Mouse (Mus musculus) fat pad, adult 2 months (tissue): Measurements from ENCODE around the gene Cdc5l.
"Not testable (repeated sequence)": the region's sequence is repeated elsewhere in the genome, so short reads cannot be mapped to it uniquely, and the experiment has no call there.

ENCODE experiments used
- DNase-seq: peaks from one replicate; pipeline ENCODE4 v3.0.0-alpha.2; 2011; ENCODE audit warnings: low read depth, low spot score; ENCODE audit errors: extremely low read depth

Cdc5l gene

GRCm38 (mm10) chr17:45447063-45447462 is 13.5 kb upstream of the Cdc5l start:
- no peak for DNase-seq

GRCm38 (mm10) chr17:45445923-45446322 is 12.4 kb upstream of the Cdc5l start:
- DNase-seq = no peak

GRCm38 (mm10) chr17:45434262-45434590 is 689 bp upstream of the Cdc5l start:
- DNase-seq = no peak

- DNase-seq = no peak
These were observed 685 bp downstream of the Cdc5l start for GRCm38 (mm10) chr17:45432706-45433398.

GRCm38 (mm10) chr17:45432007-45432406 is 1.5 kb downstream of the Cdc5l start:
- DNase-seq = no peak

- no peak for DNase-seq
These were observed 16.1 kb downstream of the Cdc5l start for GRCm38 (mm10) chr17:45417387-45417786.

GRCm38 (mm10) chr17:45411617-45412016 is 21.9 kb downstream of the Cdc5l start:
- DNase-seq = not testable (repeated sequence)

- no peak for DNase-seq
These were observed 24.8 kb downstream of the Cdc5l start for GRCm38 (mm10) chr17:45408719-45409118.

- DNase-seq = no peak
These were observed 27.3 kb downstream of the Cdc5l start for GRCm38 (mm10) chr17:45406281-45406680.

GRCm38 (mm10) chr17:45403207-45403606 is 30.3 kb downstream of the Cdc5l start:
- DNase-seq = no peak

- DNase-seq = no peak
These were observed 30.9 kb downstream of the Cdc5l start for GRCm38 (mm10) chr17:45402601-45403000.

- no peak for DNase-seq
These were observed 31.4 kb downstream of the Cdc5l start for GRCm38 (mm10) chr17:45402126-45402525.

GRCm38 (mm10) chr17:45401126-45401905 is 32.2 kb downstream of the Cdc5l start:
- DNase-seq = no peak

- DNase-seq = no peak
These were observed 35.5 kb downstream of the Cdc5l start for GRCm38 (mm10) chr17:45398021-45398420.

GRCm38 (mm10) chr17:45397541-45397940 is 36.0 kb downstream of the Cdc5l start:
- no peak for DNase-seq

GRCm38 (mm10) chr17:45394612-45395011 is 38.9 kb downstream of the Cdc5l start:
- DNase-seq = no peak

GRCm38 (mm10) chr17:45393765-45394164 is 39.8 kb downstream of the Cdc5l start:
- no peak for DNase-seq

- no peak for DNase-seq
These were observed 43.6 kb downstream of the Cdc5l start for GRCm38 (mm10) chr17:45389896-45390295.

GRCm38 (mm10) chr17:45386986-45387385 is 46.6 kb downstream of the Cdc5l start:
- DNase-seq = no peak

GRCm38 (mm10) chr17:45383305-45383704 is 50.2 kb downstream of the Cdc5l start:
- no peak for DNase-seq

- no peak for DNase-seq
These were observed 54.2 kb downstream of the Cdc5l start for GRCm38 (mm10) chr17:45379271-45379784.

- no peak for DNase-seq
These were observed 56.2 kb downstream of the Cdc5l start for GRCm38 (mm10) chr17:45377323-45377722.
